Mouse (Mus musculus) midbrain, embryonic 12.5 days (tissue): Measurements from ENCODE around the gene Gm10392. TPM values are rescaled to one million over a fixed set of nuclear protein-coding genes. Genes with fewer than 3 reads are reported as not detected.
A peak's percentile ranks its signal among the peaks of the same experiment; 100 is the strongest.

Source experiments
- ATAC-seq: fragments of 200-750 bp; cut with Nextera tagmentation; 2 replicates; pipeline ENCODE4 v1.8.0; 2017; ENCODE audit warnings: low read depth, moderate TSS enrichment, moderate library complexity; ENCODE audit not compliant: low FRiP score
- H3K27ac ChIP-seq: fragments of 300-500 bp; sonication (generic); replicated peaks from 2 replicates; pipeline ENCODE4 v1.5.1; 2016; ENCODE audit warnings: mild to moderate bottlenecking
- H3K27me3 ChIP-seq: fragments of 300-500 bp; sonication (generic); 2 replicates; pipeline ENCODE4 v1.6.1; 2016; ENCODE audit warnings: mild to moderate bottlenecking
- H3K36me3 ChIP-seq: fragments of 300-500 bp; sonication (generic); 2 replicates; pipeline ENCODE4 v1.6.1; 2016
- H3K4me1 ChIP-seq: fragments of 300-500 bp; sonication (generic); 2 replicates; pipeline ENCODE4 v1.6.1; 2016
- H3K4me2 ChIP-seq: fragments of 300-500 bp; sonication (generic); replicated peaks from 2 replicates; pipeline ENCODE4 v1.6.1; 2016; ENCODE audit warnings: mild to moderate bottlenecking, moderate library complexity
- H3K4me3 ChIP-seq: fragments of 300-500 bp; sonication (generic); 2 replicates; pipeline ENCODE4 v1.5.1; 2016; ENCODE audit warnings: mild to moderate bottlenecking
- H3K9ac ChIP-seq: fragments of 300-500 bp; sonication (generic); replicated peaks from 2 replicates; pipeline ENCODE4 v1.6.1; 2016; ENCODE audit warnings: mild to moderate bottlenecking, moderate library complexity
- H3K9me3 ChIP-seq: fragments of 300-500 bp; sonication (generic); 2 replicates; pipeline ENCODE4 v1.6.1; 2016; ENCODE audit warnings: mild to moderate bottlenecking
- WGBS: fragments of 180-500 bp; shearing (Covaris S2); methylation state at CpG from one replicate; pipeline ENCODE4 v1.1.7; 2016; 5-methylcytosine and 5-hydroxymethylcytosine counted together
- polyA plus RNA-seq: library from polyadenylated mRNA; unstranded; fragments of >200 nt; fragmentation: Nextera tagmentation; extraction: Ambion mirVana; gene quantifications from 2 replicates; pipeline ENCODE4 v1.2.1, GENCODE M21; 2016

Gm10392 gene
- polyA plus RNA-seq, 1 experiment from 2014 or later, result not detected

GRCm38 (mm10) chr11:77497341-77497756 lies 21.6 kb downstream of the Gm10392 start:
- ATAC-seq, result no peak
- no peak overlapping the region for H3K4me3 ChIP-seq
- 9% methylated on average over 6 of the region's 6 CpGs for WGBS
- H3K4me1 ChIP-seq, result peaks cover 61% of the 10 kb centered on the region
- no peak overlapping the region for H3K9ac ChIP-seq
- no peak overlapping the region for H3K4me2 ChIP-seq
- peaks cover 27% of the 10 kb centered on the region for H3K36me3 ChIP-seq
- no peaks in the 10 kb centered on the region for H3K27me3 ChIP-seq
- peak overlapping the region; percentile 12; the same call in 1 of the 2 replicates for H3K27ac ChIP-seq
- H3K9me3 ChIP-seq, result no peaks in the 10 kb centered on the region

GRCm38 (mm10) chr11:77495507-77495906 lies 23.5 kb downstream of the Gm10392 start:
- H3K4me2 ChIP-seq, result no peak overlapping the region
- no peak for ATAC-seq
- no peak overlapping the region for H3K4me3 ChIP-seq
- no peaks in the 10 kb centered on the region for H3K27me3 ChIP-seq
- H3K9ac ChIP-seq, result peak overlapping the region; percentile 97; the same call in 1 of the 2 replicates
- peaks cover 70% of the 10 kb centered on the region for H3K4me1 ChIP-seq
- no peak overlapping the region for H3K27ac ChIP-seq
- H3K36me3 ChIP-seq, result peaks cover 17% of the 10 kb centered on the region
- H3K9me3 ChIP-seq, result no peaks in the 10 kb centered on the region

- Histone ChIP-seq H3K4me2 (peak overlapping the region; percentile 98), H3K27ac (no peak overlapping the region), H3K4me3 (peak overlapping the region; percentile 97), H3K36me3 (peaks cover 10% of the 10 kb centered on the region), H3K27me3 (no peaks in the 10 kb centered on the region), H3K9me3 (no peaks in the 10 kb centered on the region), H3K9ac (peak overlapping the region; percentile 97), H3K4me1 (peaks cover 70% of the 10 kb centered on the region)
- WGBS, result 82% methylated on average over 6 of the region's 6 CpGs
- ATAC-seq, result no peak
These were observed 24.2 kb downstream of the Gm10392 start for GRCm38 (mm10) chr11:77494782-77495181.

GRCm38 (mm10) chr11:77494344-77494676 lies 24.7 kb downstream of the Gm10392 start:
- Histone ChIP-seq H3K4me1 (peaks cover 70% of the 10 kb centered on the region), H3K27ac (peak overlapping the region; percentile 89), H3K4me2 (peak overlapping the region; percentile 98), H3K27me3 (no peaks in the 10 kb centered on the region), H3K9me3 (no peaks in the 10 kb centered on the region), H3K4me3 (peak overlapping the region; percentile 97), H3K9ac (peak overlapping the region; percentile 97), H3K36me3 (peaks cover 5% of the 10 kb centered on the region)
- 38% methylated on average over 4 of the region's 4 CpGs for WGBS
- ATAC-seq, result no peak

- Histone ChIP-seq H3K4me3 (peak within 1 kb of the TSS; percentile 97), H3K4me2 (peak within 1 kb of the TSS; percentile 98), H3K27ac (peak within 1 kb of the TSS; percentile 89), H3K27me3 (no peaks in the 10 kb centered on the region), H3K9ac (peak within 1 kb of the TSS; percentile 97), H3K4me1 (peaks cover 71% of the 10 kb centered on the region), H3K36me3 (no peaks in the 10 kb centered on the region), H3K9me3 (no peaks in the 10 kb centered on the region)
- 2% methylated on average over 57 of the region's 74 CpGs for WGBS
- ATAC-seq, result no peak
These were observed 25.3 kb downstream of the Gm10392 start, which contains the start of gene Git1 for GRCm38 (mm10) chr11:77493512-77494343. Git1 (plus strand) TSS chr11:77493562.

- H3K9ac ChIP-seq, result peak overlapping the region; percentile 63
- peaks cover 74% of the 10 kb centered on the region for H3K4me1 ChIP-seq
- no peaks in the 10 kb centered on the region for H3K36me3 ChIP-seq
- H3K27me3 ChIP-seq, result no peaks in the 10 kb centered on the region
- ATAC-seq, result peak; percentile 66
- under 1% methylated on average over 29 of the region's 32 CpGs for WGBS
- peak overlapping the region; percentile 80 for H3K4me2 ChIP-seq
- H3K9me3 ChIP-seq, result no peaks in the 10 kb centered on the region
- H3K4me3 ChIP-seq, result peak overlapping the region; percentile 97
- H3K27ac ChIP-seq, result peak overlapping the region; percentile 82
These were observed 26.1 kb downstream of the Gm10392 start for GRCm38 (mm10) chr11:77492911-77493332.

- no peaks in the 10 kb centered on the region for H3K27me3 ChIP-seq
- H3K4me2 ChIP-seq, result peak overlapping the region; percentile 80
- peak overlapping the region; percentile 63 for H3K9ac ChIP-seq
- under 1% methylated on average over 14 of the region's 18 CpGs for WGBS
- no peaks in the 10 kb centered on the region for H3K9me3 ChIP-seq
- peaks cover 74% of the 10 kb centered on the region for H3K4me1 ChIP-seq
- no peak for ATAC-seq
- H3K36me3 ChIP-seq, result no peaks in the 10 kb centered on the region
- H3K27ac ChIP-seq, result peak overlapping the region; percentile 82
- H3K4me3 ChIP-seq, result peak overlapping the region; percentile 97
These were observed 26.6 kb downstream of the Gm10392 start for GRCm38 (mm10) chr11:77492311-77492871.

- Histone ChIP-seq H3K27me3 (no peaks in the 10 kb centered on the region), H3K4me2 (peak overlapping the region; percentile 80), H3K4me1 (peaks cover 75% of the 10 kb centered on the region), H3K27ac (peak overlapping the region; percentile 82), H3K9me3 (no peaks in the 10 kb centered on the region), H3K36me3 (no peaks in the 10 kb centered on the region), H3K4me3 (peak overlapping the region; percentile 97), H3K9ac (peak overlapping the region; percentile 63)
- WGBS, result under 1% methylated on average over 23 of the region's 23 CpGs
- peak; percentile 55 for ATAC-seq
These were observed 27.3 kb downstream of the Gm10392 start for GRCm38 (mm10) chr11:77491502-77492291.

GRCm38 (mm10) chr11:77491123-77491501 lies 27.9 kb downstream of the Gm10392 start:
- no peaks in the 10 kb centered on the region for H3K36me3 ChIP-seq
- WGBS, result 0% methylated on average over 13 of the region's 13 CpGs
- peaks cover 80% of the 10 kb centered on the region for H3K4me1 ChIP-seq
- no peaks in the 10 kb centered on the region for H3K9me3 ChIP-seq
- H3K9ac ChIP-seq, result peak overlapping the region; percentile 63; the same call in 1 of the 2 replicates
- ATAC-seq, result peak; percentile 52; the same call in 1 of the 2 replicates
- no peaks in the 10 kb centered on the region for H3K27me3 ChIP-seq
- peak overlapping the region; percentile 82 for H3K27ac ChIP-seq
- H3K4me2 ChIP-seq, result peak overlapping the region; percentile 80
- peak overlapping the region; percentile 97 for H3K4me3 ChIP-seq

GRCm38 (mm10) chr11:77490451-77490850 lies 28.5 kb downstream of the Gm10392 start:
- Histone ChIP-seq H3K4me1 (peaks cover 81% of the 10 kb centered on the region), H3K27me3 (no peaks in the 10 kb centered on the region), H3K4me3 (peak overlapping the region; percentile 90), H3K9me3 (no peaks in the 10 kb centered on the region), H3K27ac (no peak overlapping the region), H3K36me3 (no peaks in the 10 kb centered on the region), H3K4me2 (peak overlapping the region; percentile 80), H3K9ac (peak overlapping the region; percentile 93; the same call in 1 of the 2 replicates)
- ATAC-seq, result no peak
- WGBS, result 68% methylated on average over 6 of the region's 6 CpGs

GRCm38 (mm10) chr11:77489591-77490235 lies 29.3 kb downstream of the Gm10392 start, which contains the start of gene Ankrd13b:
Ankrd13b (minus strand) TSS chr11:77489678.
- H3K27ac ChIP-seq, result peak within 1 kb of the TSS; percentile 87
- no peaks in the 10 kb centered on the region for H3K9me3 ChIP-seq
- peak within 1 kb of the TSS; percentile 90 for H3K4me3 ChIP-seq
- H3K4me2 ChIP-seq, result peak within 1 kb of the TSS; percentile 80
- H3K36me3 ChIP-seq, result no peaks in the 10 kb centered on the region
- peaks cover 81% of the 10 kb centered on the region for H3K4me1 ChIP-seq
- peak within 1 kb of the TSS; percentile 93 for H3K9ac ChIP-seq
- under 1% methylated on average over 64 of the region's 87 CpGs for WGBS
- peak; percentile 63 for ATAC-seq
- H3K27me3 ChIP-seq, result no peaks in the 10 kb centered on the region
